Mouse (Mus musculus) layer of hippocampus, postnatal 25 days (tissue): ENCODE measurements around the gene Ninj1. TPM values are rescaled to one million over a fixed set of nuclear protein-coding genes. Genes with fewer than 3 reads are reported as not detected.

Experiments
- DNase-seq, 2 experiments: peaks; one replicate each; pipeline ENCODE4 v3.0.0; 2022; ENCODE audit warnings: mixed read lengths in 2 of 2, low spot score in 1 of 2; ENCODE audit errors: extremely low spot score in 1 of 2
- total RNA-seq, 2 experiments: library from RNA; stranded (reverse); gene quantifications; 2 replicates each; pipeline ENCODE4 v1.2.3; 2021

The Ninj1 gene
- total RNA-seq, 2 experiments from 2014 or later = 23.6 to 25.1 TPM

DNA sequence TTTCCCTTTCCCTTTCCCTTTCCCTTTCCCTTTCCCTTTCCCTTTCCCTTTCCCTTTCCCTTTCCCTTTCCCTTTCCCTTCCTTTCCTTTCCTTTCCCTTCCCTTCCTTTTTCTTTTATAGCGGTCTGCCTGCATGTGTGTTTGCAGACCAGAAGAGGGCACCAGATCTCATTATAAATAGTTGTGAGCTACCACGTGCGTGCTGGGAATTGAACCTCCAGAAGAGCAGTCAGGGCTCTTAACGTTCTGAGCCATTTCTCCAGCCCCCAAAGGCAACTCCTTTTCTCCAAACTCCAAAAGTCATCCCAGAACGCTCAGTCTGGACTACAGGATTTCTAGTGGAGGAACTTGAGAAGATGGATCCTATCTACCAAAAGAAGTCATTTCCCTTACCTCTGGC, 33.6 kb downstream of the Ninj1 start:
- no peak for DNase-seq

DNA sequence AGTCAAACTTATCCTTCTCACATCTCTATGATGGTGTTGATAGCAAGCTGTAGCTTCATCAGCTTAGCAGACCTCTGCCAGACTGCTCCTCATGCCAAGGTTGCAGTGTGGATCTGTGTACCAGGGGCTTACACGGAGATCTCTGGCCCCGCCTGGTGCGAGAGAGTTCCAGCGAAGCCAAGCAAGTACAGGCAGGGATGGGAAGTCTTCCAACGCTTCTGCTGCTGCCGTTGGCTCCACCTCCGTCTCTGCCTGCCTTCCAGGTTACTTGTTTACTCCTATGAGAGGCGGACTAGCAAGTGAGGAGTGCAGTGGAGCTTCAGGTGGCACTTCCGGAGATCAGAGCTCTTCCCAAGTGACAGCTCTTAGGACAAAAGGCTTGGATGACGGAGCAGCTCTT, 37.0 kb downstream of the Ninj1 start:
- no peak for DNase-seq

DNA sequence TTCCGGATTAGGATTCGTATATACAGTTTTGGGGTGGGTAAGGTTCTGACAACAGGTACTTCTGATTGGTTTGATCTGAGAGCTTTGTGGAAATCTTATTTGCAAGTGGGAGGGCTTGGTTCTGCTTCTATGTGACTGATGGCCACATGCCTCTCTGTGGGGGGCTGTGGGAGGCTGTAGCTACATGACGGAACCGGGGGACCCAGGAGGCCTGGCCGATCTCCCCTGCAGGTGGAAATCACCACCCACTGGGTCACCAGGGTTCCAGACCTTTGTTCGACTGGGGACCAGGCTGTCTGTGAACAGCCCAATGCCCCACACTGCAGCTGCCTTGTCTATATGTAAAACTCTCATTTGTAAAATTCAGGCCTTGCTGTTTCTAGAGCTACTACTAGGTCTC, 37.4 kb downstream of the Ninj1 start:
- no peak for DNase-seq

DNA sequence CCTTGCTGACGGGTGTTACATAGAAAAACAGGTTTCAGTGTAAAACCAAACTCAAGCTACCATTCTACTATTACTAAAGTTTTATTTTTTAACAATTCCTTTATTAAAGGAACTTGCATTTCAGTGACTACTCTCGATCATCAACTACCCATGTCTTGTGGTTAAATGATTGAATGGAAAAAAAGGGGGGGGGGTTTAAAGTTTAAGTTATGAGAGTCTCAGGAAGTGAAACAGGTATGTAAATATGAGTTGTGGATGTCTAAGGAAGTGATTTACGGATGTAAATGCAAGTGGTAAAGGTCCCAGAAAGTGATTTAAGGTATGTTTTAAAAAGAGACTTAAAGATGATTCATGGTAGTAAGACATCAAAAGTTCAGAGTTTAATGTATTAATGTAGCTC, 37.9 kb downstream of the Ninj1 start:
- DNase-seq = no peak

DNA sequence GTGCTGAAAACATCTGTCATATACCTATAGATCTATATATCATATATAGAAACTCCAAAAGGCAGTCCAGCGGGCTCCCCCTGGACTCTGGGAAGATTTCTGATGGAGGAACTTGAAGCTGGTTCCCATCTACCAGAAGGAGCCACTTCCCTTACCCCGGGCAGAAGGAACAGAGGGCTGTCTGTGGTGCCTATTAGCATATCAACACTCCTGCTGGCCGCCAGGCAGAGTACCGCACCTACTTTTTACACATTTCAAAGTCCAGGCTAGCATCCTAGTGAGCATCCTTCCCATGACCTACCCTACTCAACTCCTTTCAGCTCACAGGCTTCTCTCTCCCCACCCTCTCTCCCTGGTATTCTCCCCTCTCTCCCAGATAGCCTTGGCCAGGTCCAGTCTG, 38.3 kb downstream of the Ninj1 start:
- DNase-seq = no peak

DNA sequence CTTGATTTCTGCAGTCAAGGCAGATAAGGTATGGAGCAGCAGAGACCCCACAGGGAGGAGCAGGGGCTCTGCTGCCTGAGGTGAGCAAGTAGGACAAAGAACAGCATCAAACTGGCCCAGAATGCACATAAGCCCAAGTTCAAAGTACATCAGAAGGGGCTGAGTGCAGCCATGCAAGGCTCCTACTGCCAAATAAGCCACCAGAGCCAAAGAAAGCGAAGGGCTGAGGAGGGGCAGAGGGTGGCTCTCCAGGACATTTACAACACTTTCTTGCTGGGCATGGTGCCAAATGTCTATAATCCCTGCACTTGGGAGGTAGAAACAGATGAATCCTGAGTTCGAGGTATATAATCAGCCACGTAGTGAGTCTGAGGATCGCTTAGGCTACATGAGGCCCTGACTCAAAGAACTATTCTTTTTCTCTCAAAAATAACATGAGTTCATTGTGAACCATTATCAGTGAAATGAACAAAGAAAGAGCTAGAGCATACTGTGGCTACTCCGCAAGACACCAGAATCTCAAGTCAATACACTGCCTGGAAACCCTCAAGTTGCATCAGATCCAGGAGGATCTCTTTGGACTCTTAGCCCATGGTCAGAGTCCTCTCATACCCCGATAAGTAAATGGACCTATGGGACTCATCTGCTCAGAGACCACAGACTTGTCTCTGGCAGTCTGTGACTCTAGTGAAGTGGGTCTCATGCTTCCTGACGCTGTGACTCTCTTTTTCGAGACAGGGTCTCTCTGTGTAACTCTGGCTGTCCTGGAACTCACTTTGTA, 46.7 kb downstream of the Ninj1 start:
- no peak for DNase-seq

DNA sequence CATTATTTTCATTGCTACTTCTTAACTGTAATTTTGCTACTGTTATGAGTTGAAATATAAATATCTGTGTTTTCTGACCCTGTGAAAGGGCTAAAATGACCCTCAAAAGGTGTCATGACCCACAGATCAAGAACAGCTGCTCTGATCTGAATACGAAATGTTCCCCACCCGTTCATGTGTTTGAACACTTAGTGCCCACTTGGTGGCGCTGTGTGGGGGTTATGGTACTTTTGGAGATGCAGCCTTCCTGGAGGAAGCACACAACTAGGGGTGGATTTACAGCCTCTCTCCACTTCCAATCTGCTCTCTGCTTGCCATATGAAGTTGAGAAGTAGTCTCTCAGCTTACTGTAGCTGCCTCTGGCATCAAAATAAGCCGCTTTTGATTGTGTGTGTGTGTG, 47.4 kb downstream of the Ninj1 start:
- no peak for DNase-seq

DNA sequence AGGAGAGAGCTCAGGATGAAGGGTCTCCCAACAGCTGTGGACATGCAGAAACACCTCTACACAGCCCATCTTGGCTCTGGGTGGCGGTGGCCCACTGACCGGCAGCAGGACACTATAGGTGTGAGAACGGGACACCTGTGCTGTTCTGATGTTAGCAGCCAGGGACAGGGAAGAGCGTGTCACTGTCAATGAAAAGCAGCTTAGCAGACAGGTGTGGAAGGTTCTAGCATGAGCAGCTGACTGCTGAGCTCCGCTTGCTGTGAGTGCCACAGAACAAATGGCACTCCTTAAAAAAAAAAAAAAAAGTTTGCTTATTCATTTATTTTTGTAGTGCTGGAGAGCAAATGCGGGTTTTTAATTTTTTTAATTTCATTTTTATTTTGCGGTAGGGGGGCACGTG, 50.3 kb downstream of the Ninj1 start:
- no peak for DNase-seq

DNA sequence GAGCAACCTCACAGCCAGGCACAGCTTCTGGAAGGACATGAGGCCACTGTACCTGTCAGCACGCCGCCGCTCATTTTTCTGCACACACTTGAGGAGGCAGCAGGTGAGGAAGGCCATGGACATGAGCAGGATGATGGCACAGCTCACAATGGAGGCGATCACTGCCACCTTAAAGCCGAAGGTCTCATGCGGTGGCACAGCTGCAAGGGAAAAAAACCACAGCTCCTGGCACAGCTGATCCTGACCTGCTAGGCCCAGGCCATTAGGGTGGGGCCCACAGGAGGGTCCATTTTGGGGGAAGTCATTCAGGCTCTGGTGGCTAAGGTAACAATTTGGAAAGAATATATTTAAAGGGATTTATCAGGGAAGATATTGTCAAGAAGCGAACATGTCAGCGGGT, 51.5 kb downstream of the Ninj1 start:
- no peak for DNase-seq

DNA sequence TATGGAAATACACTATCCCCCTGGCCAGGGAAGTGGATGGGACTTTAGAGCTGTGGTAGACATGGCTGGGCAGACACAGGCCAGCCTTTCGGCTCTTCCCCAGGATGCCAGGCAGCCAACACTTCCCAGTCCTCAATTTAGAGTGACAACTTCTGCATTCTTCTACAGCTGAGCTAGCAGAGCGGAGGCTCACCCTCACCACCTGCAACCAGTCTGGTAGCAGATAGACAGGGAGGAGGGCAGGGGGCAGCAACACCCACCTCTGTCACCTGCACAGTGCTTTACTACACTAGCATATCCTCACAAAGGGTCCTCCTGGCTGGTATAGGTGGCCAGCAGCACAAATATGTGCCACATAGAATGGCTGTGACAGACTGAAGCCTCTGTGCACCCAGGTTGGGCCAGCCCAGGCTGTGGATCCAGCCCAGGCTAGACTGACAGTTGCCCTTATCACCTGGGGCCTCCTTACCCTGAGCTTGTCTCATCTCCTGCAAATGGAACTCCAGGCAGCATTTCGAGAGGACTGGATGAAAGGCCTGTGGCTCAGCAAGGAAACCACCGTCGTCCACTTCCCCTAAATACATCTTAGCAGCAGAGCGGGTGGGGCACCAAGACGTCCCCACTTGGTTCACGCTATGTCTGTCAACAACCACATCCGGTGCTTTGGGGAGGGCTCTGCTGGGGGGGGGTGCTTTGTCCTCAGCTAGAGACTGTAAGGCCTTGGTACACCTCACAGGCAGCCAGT, 55.2 kb downstream of the Ninj1 start:
- DNase-seq = no peak

DNA sequence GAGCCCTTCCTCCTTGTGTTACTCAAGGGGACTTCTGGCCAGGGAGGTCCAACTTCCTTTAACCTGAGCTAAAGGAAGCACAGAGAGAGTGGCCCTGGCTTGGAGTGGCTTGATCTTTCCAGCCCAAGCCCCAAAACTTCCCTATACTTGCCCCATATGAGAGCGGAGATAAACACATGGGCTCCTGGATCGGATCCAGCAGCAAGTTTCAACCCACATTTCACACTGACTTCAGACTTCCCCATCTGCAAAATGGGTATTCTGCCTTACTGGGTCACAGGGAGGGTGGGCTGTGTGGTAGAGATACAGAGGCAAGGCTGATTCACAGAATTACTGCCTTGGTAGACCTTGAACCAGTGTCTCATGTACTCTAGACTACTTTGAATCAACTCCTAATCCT, 56.2 kb downstream of the Ninj1 start:
- no peak for DNase-seq

DNA sequence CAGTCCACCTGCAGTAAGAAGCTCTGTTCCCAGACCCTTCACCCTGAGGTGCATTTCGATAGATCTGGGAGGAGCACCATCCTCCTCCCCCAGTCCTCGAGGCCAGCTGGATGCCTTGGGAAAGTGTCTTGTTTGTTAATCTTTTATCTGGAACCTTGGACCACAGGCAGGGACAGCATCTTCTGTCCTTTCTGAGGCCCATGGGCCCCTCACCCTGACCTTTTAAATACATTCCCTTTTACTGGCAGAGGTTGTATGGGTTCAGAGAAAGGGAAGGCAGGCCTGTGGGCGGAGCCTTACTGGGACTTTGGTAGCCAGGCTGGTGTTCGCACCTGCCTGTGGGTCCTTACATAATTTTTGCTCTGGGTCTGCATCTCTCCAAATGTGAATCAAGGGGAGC, 58.0 kb downstream of the Ninj1 start:
- DNase-seq = no peak

Other genes starting within 250 kb of the Ninj1 start
- 100 to 1,000 TPM; 116 to 119 TPM for gene Fam120a, start 219.5 kb upstream of the Ninj1 start, total RNA-seq
- 10 to 100 TPM; 88.2 to 98.9 TPM for gene Wnk2, start 39.5 kb upstream of the Ninj1 start, total RNA-seq
- 10 to 100 TPM; 14.7 to 16.2 TPM for gene Card19, start 28.6 kb downstream of the Ninj1 start, total RNA-seq
- 1 to 10 TPM; 2.5 to 3.1 TPM for gene Susd3, start 61.2 kb downstream of the Ninj1 start, total RNA-seq
- gene Fgd3, start 132.8 kb downstream of the Ninj1 start, total RNA-seq = 1 to 10 TPM; 6.2 to 7.7 TPM
- gene Bicd2, start 154.1 kb downstream of the Ninj1 start, total RNA-seq = 10 to 100 TPM; 47.1 to 53.5 TPM
- 10 to 100 TPM; 29.8 to 31.1 TPM for gene Ippk, start 233.8 kb downstream of the Ninj1 start, total RNA-seq